Mouse (Mus musculus) adrenal gland, adult 2 months (tissue): ENCODE measurements at regions not wholly inside any gene's neighbourhood (a gene's known extent, or its start where the extent isn't known, plus 50 kb on each side); places are given as distances from the start of the nearest gene placed in this dataset.

Source experiments
- DNase-seq: peaks from one replicate; pipeline ENCODE4 v3.0.0; 2021

GRCm38 (mm10) chr13:16669281-16669680 lies 657.6 kb downstream of the Inhba start:
- DNase-seq: no peak

GRCm38 (mm10) chr13:16670047-16670733 lies 658.5 kb downstream of the Inhba start:
- no peak for DNase-seq

- no peak for DNase-seq
These were observed 659.1 kb downstream of the Inhba start for GRCm38 (mm10) chr13:16670736-16671135.

DNA sequence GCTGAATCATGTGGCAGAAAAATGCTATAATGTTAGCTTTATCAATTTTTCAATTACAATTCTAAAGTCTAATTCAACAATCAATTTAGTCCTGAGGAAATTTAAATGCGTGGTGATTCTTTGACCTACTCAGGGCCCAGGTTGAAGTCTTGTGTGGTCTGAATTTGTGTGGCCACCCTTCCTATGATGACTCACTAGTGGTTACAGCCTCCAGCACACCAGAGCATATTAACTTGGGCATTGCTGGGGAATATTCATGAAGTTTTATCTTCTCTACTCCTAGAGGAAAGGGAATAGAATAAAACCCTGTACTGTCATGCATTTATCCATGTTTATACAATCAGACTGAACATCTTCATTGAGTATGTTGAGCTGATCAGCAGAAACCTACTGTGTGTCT lies 665.2 kb downstream of the Inhba start:
- DNase-seq: peak; percentile 1

DNA sequence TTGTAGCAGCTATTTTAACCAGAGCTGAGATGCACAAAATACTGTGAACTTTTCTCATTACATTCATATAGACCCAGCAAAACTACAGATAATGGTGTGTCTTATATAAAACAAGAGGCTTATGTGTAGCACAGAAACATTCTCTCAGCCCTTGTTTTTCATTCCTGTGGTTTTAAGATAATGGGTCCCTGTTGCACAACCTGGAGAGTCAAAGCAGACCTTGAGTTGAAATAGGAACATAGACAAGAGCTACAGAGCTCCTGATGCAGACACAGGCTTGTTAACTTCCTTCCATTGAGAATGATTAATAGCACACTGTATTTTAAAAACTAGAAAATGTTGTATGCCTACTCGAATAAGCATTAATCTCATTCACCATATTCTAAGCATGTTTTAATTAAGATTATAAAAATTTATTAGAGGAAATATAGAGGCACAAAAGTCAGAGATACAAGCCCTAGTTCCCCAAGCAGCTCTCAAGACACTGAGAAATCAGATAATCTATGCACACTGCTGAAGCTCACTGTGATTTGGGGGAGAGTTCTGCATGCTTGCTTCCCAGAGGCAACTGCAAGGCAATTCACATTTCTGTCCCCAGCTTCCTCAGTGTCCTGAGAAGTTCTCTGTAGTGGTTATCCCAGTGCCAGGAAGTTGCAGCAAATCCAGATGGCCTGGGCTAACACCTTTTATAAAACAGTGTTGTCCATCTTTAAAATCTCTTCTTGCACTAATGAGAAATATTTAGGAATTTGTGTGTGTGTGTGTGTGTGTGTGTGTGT lies 666.8 kb downstream of the Inhba start:
- peak; percentile 27 for DNase-seq

DNA sequence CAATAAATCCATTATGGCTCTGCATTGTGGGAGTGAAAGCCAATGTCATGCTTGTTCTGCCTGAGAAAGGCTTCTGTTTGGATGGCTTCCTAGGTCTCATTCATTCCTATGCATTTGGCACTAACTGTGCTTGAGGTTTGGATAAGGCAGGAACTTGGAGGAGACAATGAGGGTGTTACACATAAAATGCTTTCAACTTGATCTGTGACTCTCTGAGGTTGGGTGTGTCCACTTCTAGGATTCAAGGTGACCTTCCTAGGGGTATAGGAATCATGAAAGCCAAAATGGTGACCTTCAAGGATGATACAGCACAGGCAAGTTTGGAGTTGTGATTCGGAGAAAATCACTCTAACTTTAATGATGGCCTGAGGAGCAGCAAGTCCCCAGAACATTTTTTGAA lies 682.5 kb downstream of the Inhba start:
- DNase-seq: no peak

DNA sequence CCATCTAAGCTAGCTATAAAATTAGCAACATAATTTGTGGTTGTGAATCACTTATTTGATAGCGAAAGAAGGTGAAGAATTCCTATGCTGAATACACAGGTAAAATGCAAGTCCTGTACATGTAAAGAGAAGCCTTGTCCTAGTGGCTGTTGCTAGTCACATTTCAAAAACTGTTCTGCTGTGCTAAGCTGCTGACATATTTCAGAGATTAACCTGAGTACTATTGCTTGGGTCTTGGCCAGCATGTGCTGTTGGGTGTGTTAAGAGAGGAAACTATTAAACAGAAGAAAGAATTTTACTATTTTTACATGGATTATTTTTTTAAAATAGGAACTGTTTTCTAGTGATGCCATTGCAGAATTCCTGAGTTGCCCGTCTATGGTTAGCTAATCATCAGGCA lies 689.3 kb downstream of the Inhba start:
- no peak for DNase-seq

DNA sequence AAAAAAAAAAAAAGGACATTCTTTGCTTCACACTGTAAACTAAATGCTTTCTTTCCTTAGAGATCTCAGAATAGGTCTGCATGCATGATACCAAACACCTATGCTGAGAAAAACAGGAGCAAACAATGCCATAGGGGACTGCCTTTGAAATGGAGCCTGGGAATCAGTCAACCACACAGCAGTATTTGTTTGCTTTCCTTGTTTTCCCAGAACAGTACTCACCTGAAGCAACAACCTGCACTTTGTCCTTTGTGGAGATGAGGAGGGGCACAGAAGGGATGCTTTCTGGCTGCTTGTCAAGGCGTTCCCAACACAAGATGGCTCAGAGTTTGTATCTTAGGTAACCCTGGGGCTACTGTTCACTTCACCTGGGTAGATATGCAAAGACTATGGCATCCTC lies 690.5 kb downstream of the Inhba start:
- DNase-seq: no peak

DNA sequence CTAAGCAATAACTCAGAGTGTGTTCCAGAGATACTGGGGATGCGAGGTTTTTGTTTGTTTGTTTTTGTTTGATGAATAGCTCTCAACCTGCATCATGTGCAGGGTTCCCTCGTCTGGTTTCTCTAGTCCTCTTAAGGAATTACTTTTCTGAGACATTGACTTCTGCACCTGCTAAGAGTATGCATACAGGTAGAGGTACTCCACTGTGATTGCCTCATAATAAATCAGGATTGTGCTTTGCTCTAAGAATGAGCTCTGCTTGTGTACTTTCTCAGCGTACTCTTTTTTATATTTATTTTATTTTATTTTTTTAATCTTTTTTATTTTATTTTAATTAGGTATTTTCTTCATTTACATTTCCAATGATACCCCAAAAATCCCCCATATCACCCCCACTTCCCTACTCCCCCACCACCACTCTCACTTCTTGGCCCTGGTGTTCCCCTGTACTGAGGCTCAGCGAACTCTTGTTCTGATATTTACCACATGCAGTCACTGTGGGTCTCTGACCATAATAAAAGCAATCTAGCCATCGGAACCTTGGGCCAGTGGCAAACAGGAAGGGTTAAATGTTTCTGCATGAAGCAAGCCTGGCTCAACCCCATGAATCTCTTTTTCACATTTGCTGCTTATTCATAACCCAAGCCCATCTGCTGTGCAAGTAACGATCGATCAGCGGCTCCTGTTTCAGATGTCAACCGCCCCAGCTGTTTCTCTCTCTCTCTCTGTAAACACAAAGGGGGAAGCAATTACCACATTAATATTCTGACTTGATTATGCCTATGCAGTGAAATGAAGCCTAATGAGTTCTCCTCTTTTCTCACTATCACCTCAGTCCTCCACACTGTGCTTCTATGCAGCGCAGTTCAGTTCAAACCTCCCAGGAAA lies 693.8 kb downstream of the Inhba start:
- DNase-seq: no peak

- DNase-seq: no peak
These were observed 694.4 kb downstream of the Inhba start for GRCm38 (mm10) chr13:16706105-16706442.

- peak; percentile 31 for DNase-seq
These were observed 703.8 kb downstream of the Inhba start for GRCm38 (mm10) chr13:16715296-16715960.

DNA sequence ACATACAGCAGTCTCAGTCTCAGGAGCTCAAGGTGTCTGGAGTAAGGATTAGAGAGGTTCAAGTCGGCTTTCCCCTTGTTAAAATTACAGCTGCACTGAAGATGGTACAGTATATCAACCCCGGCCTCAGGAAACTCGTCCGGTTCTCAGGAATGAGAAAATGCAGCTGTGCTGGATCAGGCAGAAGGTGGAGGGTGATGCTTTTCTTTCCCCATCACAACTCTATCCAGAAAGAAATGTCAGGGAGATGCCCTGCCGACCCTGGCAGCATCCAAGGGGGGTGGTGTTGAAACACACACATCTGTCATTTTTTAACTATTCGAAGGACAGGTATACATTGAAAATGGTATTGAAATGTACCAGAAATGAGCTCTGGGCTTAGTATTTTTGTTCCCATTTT lies 704.7 kb downstream of the Inhba start:
- DNase-seq: no peak

DNA sequence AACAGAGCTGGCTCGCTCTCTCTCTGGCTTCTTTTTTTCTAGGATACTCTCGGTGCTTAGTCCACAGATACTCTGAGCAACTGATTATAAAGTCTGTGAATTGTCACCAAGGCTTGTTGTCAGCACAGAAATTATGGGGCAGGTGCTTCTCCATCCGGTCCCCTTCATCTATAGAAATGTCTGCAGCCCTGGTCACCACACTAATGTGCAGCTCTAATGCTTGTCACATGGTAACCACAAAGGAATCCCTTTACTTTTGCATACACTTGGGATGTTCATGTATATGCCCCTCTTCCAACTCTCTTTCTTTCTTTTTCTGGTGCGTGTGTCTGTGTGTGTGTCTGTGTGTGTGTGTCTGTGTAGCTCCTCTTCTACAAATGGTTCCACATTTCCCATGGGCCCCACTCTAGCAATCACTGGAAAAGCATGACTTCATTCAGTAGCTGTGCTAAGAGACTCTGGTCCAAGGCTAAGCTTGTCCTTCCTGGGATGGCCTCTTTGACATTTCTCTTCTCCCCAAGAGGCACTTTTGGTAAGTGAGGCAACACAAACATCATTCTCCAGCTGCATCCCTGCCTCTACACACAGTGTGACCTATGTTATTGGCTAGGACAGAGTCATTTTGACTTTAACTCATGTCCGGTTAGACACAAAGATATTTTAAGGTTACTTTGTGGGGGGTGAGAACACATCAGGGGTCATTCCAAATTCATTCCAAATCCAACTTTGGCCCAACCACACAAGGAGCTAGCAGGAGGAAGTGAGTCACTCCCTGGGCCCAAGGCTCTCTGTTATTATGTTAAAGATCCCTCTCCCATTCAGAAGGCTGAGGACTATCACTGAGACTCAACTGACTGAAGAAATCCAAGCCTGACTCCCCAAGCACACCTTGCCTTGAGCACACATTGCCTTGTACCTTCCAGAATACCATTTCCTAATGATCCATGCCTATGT lies 705.4 kb downstream of the Inhba start:
- DNase-seq: no peak

DNA sequence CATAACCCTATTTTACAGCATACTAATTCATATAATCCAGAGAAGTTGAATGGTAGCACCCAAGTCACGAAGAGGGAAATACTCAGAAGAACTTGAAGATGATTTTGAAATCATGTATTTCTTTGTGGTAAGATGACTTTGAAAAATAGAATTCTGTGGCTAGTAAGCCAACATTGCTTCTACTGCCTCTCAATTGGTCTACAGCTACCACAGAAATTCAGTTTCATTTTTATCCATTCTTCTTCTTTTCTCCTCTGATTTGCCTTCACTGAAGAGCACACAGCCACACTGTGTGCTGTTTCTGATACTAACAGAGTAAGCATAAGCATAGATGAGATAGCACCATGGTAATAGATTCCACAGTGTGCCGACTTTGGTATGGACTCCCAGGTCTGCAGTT lies 708.4 kb downstream of the Inhba start:
- DNase-seq: no peak

- no peak for DNase-seq
These were observed 713.7 kb downstream of the Inhba start for GRCm38 (mm10) chr13:16725350-16725749.

GRCm38 (mm10) chr13:16738313-16738712 lies 726.7 kb downstream of the Inhba start:
- peak; percentile 37 for DNase-seq

GRCm38 (mm10) chr13:16739563-16739962 lies 727.9 kb downstream of the Inhba start:
- DNase-seq: no peak

- no peak for DNase-seq
These were observed 732.6 kb downstream of the Inhba start for GRCm38 (mm10) chr13:16744237-16744636.

DNA sequence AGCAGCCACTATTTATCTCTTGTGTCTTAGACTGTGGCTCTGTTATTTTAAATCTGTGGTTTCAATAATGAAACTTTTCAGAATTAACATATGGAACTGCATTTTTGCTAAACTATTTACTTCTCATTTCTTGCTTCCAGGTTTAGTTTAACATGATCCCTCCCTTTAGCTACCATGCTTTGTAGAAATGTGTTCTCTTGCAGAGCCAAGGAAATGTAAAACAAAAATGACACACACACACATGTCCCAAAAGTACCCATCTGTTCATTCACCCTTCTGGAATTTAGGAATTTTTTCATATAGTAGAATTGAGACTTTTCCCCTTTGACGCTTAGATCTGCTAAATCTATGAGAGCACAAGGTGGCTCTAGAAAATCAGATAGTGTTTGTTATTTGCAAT lies 734.0 kb downstream of the Inhba start:
- no peak for DNase-seq

- DNase-seq: no peak
These were observed 734.8 kb downstream of the Inhba start for GRCm38 (mm10) chr13:16746451-16746850.

DNA sequence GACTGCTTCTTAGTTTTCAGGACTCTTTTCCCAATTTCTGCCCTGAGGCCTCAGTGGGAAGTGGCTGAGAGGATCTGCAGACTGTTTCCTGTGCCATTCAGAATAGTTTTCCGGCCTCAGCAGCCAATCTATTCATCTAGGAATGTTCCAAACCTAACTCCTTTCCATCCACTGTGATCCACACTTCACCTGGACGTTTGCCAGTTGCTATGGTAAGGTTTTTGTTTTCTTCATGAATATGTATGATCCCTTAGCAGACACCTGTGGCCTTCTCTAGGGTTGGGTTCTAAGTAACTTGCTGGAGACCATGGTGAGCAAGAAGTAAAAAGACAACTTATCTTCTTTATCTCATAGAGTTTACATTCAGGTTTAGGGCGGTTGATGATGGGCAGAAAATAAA lies 744.6 kb downstream of the Inhba start:
- DNase-seq: no peak
